Mouse (Mus musculus): ENCODE data around the gene Fam171a2.

GRCm38 (mm10) chr11:102400513-102401084, 46.9 kb downstream of the Fam171a2 start:
- TF ChIP-seq CTCF (IDR thresholded peaks at IDR 0.05; ENCODE audit: extremely low read depth, insufficient read length, insufficient replicate concordance, low read depth, low read length), result no peak
- no peak for TF ChIP-seq POLR2A (IDR thresholded peaks at IDR 0.05; ENCODE audit: low read depth, low read length)

Measured in small intestine, adult 2 months (tissue).